Mouse (Mus musculus): ENCODE data around the gene Cacnb3. TPM values are rescaled to one million over a fixed set of nuclear protein-coding genes. Genes with fewer than 3 reads are reported as not detected.

Gene Cacnb3
- polyA plus RNA-seq, 1 experiment from 2014 or later = 36.6 TPM

DNA sequence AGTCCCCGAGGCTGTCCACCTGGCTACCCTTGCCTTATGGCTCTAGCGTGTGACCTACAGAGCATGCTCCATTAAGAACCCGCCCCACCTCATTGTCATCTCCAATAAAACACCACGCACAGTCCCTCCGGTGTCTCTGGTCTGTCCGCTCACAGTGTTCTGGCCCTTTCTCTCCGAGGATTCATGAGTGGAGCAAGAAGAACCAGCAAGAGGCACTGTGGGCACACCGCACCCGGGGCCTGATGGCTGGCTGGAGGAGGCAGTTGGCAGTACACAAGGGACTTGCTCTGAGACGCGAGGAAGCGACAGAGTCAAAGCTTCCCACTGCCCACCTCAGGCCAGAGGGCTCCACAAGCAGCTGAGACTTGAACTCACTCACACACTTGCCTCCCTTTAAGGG lies 13.8 kb downstream of the Cacnb3 start:
- 80% methylated on average over 12 of the region's 12 CpGs for WGBS
- Histone ChIP-seq H3K9me3 (replicated peaks) (no peaks in the 10 kb centered on the region), H3K9ac (no peak overlapping the region), H3K27me3 (no peaks in the 10 kb centered on the region), H3K4me3 (replicated peaks) (no peak overlapping the region), H3K27ac (no peak overlapping the region), H3K36me3 (peaks cover 92% of the 10 kb centered on the region), H3K4me1 (peaks cover 15% of the 10 kb centered on the region; the same call in 1 of the 2 replicates), H3K4me2 (no peak overlapping the region)
- ATAC-seq (replicated peaks; ENCODE audit: low FRiP score) = no peak

DNA sequence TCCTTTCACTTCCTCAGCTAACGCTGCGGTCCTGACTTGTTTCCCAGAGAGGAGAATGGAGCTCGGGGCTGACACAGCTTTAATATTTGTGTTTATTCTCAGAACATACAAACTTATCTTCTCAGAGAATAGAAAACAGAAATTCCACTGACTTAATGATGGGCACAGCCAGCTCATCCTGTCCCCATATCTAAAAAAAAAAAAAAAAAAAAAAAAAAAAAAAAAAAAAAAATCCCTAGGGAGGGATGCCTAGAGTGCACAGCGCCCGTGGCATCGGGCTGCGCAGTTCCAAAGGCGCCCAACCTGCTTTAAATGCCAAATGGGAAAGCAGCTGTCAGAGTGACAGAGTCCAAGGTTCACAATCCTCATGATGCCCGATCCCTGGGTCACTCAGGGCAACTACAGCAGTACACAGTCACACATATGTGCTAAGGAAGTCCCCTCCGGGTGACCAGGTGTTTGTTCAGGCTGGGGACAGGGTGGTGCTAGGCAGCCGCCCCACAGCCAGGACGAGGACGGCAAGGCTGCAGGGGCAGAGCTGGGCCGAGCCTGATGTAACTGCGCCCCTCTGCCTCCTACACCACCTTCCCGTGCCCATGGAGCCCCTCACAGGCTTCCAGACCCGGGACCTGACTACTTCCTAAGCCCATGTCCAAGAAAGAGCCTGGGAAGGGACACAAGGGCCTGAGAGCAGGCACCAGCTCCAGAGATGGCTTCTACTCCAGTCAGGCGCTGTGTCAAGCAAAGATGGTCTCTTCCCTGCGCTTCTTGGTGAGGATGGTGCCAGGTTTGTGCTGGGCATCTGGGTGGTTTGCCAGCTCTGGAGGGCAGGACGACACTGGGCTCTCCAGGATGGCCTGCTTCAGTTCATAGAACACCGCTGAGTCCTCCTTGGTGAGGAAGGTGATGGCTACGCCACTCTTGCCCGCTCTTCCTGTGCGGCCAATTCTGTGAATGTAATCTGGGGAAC lies 14.7 kb downstream of the Cacnb3 start:
- Histone ChIP-seq H3K4me1 (peaks cover 11% of the 10 kb centered on the region; the same call in 1 of the 2 replicates), H3K27ac (no peak overlapping the region), H3K9ac (no peak overlapping the region), H3K36me3 (peaks cover 95% of the 10 kb centered on the region), H3K27me3 (no peaks in the 10 kb centered on the region), H3K9me3 (replicated peaks) (no peaks in the 10 kb centered on the region), H3K4me2 (no peak overlapping the region), H3K4me3 (replicated peaks) (no peak overlapping the region)
- no peak for ATAC-seq (replicated peaks; ENCODE audit: low FRiP score)
- WGBS = 87% methylated on average over 24 of the region's 24 CpGs

DNA sequence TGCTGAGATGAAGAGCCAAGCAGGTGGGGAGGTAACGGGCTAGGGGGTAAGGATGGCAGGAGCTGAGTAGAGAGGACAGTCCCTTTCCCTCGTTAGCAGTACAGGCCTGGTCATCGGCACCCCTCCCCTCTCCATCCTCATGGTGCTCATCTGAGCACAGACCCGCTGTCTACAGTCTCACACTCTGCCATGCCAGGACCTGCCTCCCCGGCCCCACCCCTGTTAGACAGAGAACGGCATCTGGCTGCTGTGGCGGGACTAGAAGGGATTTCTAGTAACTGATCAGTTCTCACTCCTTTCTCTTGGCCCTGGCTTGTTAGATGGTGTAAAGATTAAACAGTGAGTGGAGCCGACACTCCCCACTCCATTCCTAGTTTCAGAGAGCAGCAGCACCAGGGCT lies 16.1 kb downstream of the Cacnb3 start:
- no peak overlapping the region for H3K4me2 ChIP-seq
- no peaks in the 10 kb centered on the region for H3K27me3 ChIP-seq
- peaks cover 7% of the 10 kb centered on the region; the same call in 1 of the 2 replicates for H3K4me1 ChIP-seq
- WGBS = 86% methylated on average over 8 of the region's 8 CpGs
- no peak for ATAC-seq (replicated peaks; ENCODE audit: low FRiP score)
- H3K36me3 ChIP-seq = peaks cover 99% of the 10 kb centered on the region
- no peak overlapping the region for H3K9ac ChIP-seq
- no peak overlapping the region for H3K4me3 ChIP-seq (replicated peaks)
- no peak overlapping the region for H3K27ac ChIP-seq
- H3K9me3 ChIP-seq (replicated peaks) = no peaks in the 10 kb centered on the region

DNA sequence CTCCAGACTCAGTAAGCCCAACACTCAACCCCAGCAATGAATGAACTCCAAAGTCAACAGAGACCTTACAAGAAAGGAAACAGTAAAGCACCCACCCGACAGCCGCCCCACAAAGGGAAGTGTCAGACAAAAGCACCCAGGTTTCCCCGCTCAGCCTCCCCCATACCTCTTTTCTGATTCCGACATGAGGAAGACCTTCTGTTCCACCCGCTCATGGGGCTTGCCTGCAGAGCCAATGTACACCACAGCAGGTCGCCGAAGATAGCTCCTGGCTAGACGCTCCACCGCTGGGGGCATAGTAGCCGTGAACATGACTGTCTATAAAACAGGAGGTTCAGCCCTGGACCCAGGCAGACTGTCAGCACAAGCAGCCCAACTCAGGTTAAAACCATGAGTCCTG lies 16.7 kb downstream of the Cacnb3 start:
- H3K4me2 ChIP-seq = no peak overlapping the region
- no peak for ATAC-seq (replicated peaks; ENCODE audit: low FRiP score)
- peaks cover 99% of the 10 kb centered on the region for H3K36me3 ChIP-seq
- WGBS = 80% methylated on average over 10 of the region's 10 CpGs
- peaks cover 2% of the 10 kb centered on the region; the same call in 1 of the 2 replicates for H3K4me1 ChIP-seq
- no peaks in the 10 kb centered on the region for H3K27me3 ChIP-seq
- no peak overlapping the region for H3K9ac ChIP-seq
- no peak overlapping the region for H3K27ac ChIP-seq
- no peaks in the 10 kb centered on the region for H3K9me3 ChIP-seq (replicated peaks)
- H3K4me3 ChIP-seq (replicated peaks) = no peak overlapping the region

DNA sequence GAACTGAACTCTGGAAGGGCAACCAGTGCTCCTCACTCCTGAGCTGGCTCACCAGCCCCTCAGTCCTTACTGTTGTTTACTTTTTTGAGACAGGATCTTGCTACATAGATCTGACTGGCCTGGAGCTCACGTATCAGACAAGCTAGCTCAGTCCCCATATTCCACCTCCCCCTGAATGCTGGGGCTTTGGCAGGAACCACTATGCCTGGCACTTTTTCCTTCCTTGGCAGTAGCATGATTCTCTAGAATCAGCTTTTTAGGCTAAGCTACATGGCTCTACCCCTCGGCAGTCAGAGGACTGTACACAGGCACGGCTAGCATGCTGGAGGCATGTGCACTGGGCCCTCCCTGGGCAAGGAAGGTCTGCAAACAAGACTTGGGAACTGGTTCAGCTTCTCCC lies 17.4 kb downstream of the Cacnb3 start:
- H3K9me3 ChIP-seq (replicated peaks) = no peaks in the 10 kb centered on the region
- no peak overlapping the region for H3K9ac ChIP-seq
- 100% methylated on average over 3 of the region's 3 CpGs for WGBS
- H3K4me1 ChIP-seq = no peaks in the 10 kb centered on the region
- no peak for ATAC-seq (replicated peaks; ENCODE audit: low FRiP score)
- no peaks in the 10 kb centered on the region for H3K27me3 ChIP-seq
- H3K36me3 ChIP-seq = peaks cover 99% of the 10 kb centered on the region
- no peak overlapping the region for H3K27ac ChIP-seq
- H3K4me2 ChIP-seq = no peak overlapping the region
- no peak overlapping the region for H3K4me3 ChIP-seq (replicated peaks)

DNA sequence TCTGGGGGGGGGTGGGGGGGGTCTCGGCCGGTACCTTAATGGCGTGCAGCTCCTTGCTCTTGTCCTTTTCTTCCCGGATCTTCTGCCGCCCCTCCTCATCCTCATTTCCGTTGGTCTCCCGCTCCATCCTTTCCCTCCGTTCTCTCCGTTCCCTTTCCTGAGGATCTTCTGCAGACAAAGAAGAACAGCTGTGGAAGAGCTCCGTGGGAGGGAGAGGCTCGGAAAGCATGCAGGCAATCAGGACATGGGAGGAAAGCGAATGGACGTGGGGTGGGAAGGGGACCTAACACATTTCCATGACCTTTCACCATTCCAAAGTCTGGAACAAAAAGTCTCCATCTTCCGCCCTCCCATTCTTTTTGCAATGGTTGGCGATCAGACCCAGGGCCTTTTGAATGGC lies 20.8 kb downstream of the Cacnb3 start:
- H3K4me3 ChIP-seq (replicated peaks) = no peak overlapping the region
- H3K36me3 ChIP-seq = peaks cover 100% of the 10 kb centered on the region
- H3K4me1 ChIP-seq = no peaks in the 10 kb centered on the region
- H3K9ac ChIP-seq = no peak overlapping the region
- H3K27me3 ChIP-seq = no peaks in the 10 kb centered on the region
- H3K4me2 ChIP-seq = no peak overlapping the region
- ATAC-seq (replicated peaks; ENCODE audit: low FRiP score) = no peak
- no peaks in the 10 kb centered on the region for H3K9me3 ChIP-seq (replicated peaks)
- 88% methylated on average over 15 of the region's 15 CpGs for WGBS
- no peak overlapping the region for H3K27ac ChIP-seq

DNA sequence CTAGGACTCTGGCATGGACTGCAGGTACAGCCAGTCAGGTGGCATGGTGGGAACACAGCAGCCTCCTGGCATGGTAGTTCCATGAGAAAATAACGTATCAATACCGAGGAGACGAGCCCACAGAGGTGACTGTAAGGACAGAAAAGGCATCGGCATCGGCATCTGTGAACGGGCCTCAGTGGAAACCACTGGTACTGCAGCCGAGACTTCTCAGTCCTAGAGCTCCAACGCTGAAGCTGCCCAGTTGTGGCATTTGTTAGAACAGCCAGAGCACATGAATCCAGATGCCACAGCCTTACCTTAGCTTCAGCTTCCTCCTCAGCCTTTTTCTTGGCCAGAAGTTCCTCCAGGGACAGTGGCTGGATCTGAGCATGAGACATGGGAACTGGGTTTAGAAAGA lies 21.5 kb downstream of the Cacnb3 start:
- no peak for ATAC-seq (replicated peaks; ENCODE audit: low FRiP score)
- Histone ChIP-seq H3K27me3 (no peaks in the 10 kb centered on the region), H3K4me2 (no peak overlapping the region)

DNA sequence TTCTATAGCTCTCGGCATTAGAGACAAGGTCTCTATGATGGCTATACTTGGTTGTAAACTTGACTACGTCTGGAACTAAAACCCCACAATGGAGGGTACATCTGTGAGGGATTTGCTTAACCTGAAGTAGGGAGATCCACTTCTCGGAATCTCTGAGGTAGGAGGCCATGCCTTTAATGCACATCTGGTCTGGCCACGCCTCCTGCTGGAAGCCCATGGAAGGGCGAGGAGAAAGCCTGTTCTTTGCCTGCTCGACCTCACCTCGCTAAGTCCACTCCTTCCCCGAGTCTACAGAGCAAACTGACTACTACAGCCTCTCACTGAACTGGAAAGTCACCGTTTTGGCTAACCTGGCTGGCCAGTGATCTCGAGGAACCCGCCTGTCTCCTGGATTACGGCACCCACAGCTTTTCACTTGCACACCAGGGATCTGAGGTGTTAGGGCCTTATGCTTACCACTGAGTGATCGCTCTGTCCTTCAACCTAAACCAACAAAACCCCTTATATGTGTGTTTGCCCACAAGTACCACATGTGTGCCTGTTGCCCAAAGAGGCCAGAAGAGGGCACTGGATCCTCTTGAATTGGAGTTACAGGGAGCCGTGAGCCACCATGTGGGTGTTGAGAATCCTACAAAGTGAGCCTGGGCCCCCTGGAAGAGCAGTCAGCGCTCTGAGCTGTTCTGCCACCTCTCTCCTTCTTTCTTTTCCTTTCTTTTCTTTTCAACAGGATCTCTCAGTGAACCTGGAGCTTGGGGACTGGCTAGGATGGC lies 26.5 kb downstream of the Cacnb3 start:
- no peak overlapping the region for H3K9ac ChIP-seq
- peaks cover 13% of the 10 kb centered on the region for H3K4me1 ChIP-seq
- H3K4me2 ChIP-seq = no peak overlapping the region
- no peak for ATAC-seq (replicated peaks; ENCODE audit: low FRiP score)
- H3K9me3 ChIP-seq (replicated peaks) = no peaks in the 10 kb centered on the region
- H3K36me3 ChIP-seq = peaks cover 82% of the 10 kb centered on the region
- no peak overlapping the region for H3K27ac ChIP-seq
- H3K4me3 ChIP-seq (replicated peaks) = no peak overlapping the region
- 85% methylated on average over 15 of the region's 15 CpGs for WGBS
- no peaks in the 10 kb centered on the region for H3K27me3 ChIP-seq

More for the DNA sequence above, 21.5 kb downstream of the Cacnb3 start:
- 93% methylated on average over 8 of the region's 8 CpGs for WGBS
- H3K9ac ChIP-seq = no peak overlapping the region
- H3K4me1 ChIP-seq = no peaks in the 10 kb centered on the region
- no peak overlapping the region for H3K4me3 ChIP-seq (replicated peaks)
- H3K9me3 ChIP-seq (replicated peaks) = no peaks in the 10 kb centered on the region
- no peak overlapping the region for H3K27ac ChIP-seq
- peaks cover 100% of the 10 kb centered on the region for H3K36me3 ChIP-seq

DNA sequence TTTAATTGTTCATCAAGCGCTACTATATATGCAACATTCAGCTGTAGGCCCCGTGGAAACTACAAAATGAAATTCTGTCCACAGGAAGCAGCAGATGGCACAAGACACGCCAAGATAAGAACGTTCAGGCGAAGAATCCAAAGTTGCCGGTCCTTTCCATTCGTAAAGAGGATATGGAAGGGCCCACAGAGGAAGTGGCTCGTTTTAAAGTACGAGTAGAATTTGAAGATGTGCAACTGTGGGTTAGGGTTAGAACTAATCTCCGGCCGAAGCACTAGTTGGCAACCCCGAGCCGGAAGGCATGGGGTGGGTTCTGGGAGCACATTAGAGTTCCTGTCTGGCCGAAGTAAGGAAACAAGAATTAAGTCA lies 31.5 kb downstream of the Cacnb3 start:
- WGBS = under 1% methylated on average over 14 of the region's 14 CpGs
- H3K4me2 ChIP-seq = peak overlapping the region; percentile 76
- ATAC-seq (replicated peaks; ENCODE audit: low FRiP score) = no peak
- peaks cover 31% of the 10 kb centered on the region for H3K36me3 ChIP-seq
- H3K4me1 ChIP-seq = peaks cover 13% of the 10 kb centered on the region
- H3K9ac ChIP-seq = peak overlapping the region; percentile 76
- peak overlapping the region; percentile 73 for H3K4me3 ChIP-seq (replicated peaks)
- H3K27me3 ChIP-seq = no peaks in the 10 kb centered on the region
- no peaks in the 10 kb centered on the region for H3K9me3 ChIP-seq (replicated peaks)
- H3K27ac ChIP-seq = peak overlapping the region; percentile 90

DNA sequence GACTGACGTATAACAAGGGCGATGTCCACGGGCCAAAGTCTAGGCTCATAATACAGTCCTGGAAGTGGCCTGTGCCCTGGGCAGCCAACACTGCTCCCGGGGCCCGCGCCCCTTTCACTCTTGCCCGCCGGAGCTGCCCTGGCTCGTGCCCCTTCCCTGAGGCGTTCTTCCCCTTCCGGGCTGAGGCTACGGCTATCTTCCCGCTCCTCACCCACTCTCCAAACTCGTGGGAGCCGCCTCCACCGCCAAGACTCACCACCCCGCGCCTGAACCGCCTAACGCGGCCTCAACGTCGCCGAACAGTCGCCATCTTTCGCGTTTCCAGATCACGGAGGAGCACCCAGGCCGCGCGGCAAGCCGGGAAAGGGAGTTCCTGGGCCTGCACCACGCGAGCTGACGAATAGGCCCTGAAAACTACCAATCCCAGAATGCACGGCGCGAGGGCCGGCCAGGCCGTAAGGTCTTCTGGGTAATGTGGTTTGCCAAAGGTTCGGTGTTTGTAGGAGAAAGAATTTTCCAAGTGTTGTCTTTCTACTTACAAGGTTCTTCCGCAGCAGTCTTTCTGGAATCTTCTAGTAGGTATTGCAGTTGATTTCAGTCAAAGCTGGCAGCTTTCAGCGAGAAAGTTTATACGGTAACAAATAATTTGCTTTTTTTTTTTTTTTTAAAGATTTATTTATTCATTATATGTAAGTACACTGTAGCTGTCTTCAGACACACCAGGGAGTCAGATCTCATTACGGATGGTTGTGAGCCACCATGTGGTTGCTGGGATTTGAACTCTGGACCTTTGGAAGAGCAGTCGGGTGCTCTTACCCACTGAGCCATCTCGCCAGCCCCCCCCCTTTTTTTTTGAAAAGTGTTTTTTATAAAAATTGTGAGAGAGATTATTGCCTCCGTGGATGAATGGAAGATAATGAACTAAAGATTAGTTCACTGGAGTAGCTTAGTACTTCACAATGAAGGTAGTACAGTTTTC lies 32.2 kb downstream of the Cacnb3 start, which contains the start of gene Ddx23:
Ddx23 (minus strand) TSS at position 328 of the 979 bp plus-strand sequence.
- Histone ChIP-seq H3K4me3 (replicated peaks) (peak within 1 kb of the TSS; percentile 73), H3K27me3 (no peaks in the 10 kb centered on the region), H3K4me2 (peak within 1 kb of the TSS; percentile 76), H3K27ac (peak within 1 kb of the TSS; percentile 90), H3K9ac (peak within 1 kb of the TSS; percentile 76), H3K9me3 (replicated peaks) (no peaks in the 10 kb centered on the region), H3K4me1 (peaks cover 13% of the 10 kb centered on the region), H3K36me3 (peaks cover 25% of the 10 kb centered on the region)
- WGBS = 4% methylated on average over 48 of the region's 48 CpGs
- ATAC-seq (replicated peaks; ENCODE audit: low FRiP score) = peak; percentile 97
